Mouse (Mus musculus) myocyte (in vitro differentiated cells): ENCODE measurements around the gene R3hdm4.

Experiments
- CEBPB ChIP-seq: IDR thresholded peaks from 2 replicates; pipeline ENCODE4 v1.6.1; 2011; ENCODE audit warnings: mild to moderate bottlenecking, moderate library complexity; ENCODE audit not compliant: poor library complexity, insufficient read depth, severe bottlenecking
- MAX ChIP-seq: IDR thresholded peaks from one replicate; pipeline ENCODE4 v1.6.1; 2011; ENCODE audit warnings: low read depth, mild to moderate bottlenecking, control low read depth

DNA sequence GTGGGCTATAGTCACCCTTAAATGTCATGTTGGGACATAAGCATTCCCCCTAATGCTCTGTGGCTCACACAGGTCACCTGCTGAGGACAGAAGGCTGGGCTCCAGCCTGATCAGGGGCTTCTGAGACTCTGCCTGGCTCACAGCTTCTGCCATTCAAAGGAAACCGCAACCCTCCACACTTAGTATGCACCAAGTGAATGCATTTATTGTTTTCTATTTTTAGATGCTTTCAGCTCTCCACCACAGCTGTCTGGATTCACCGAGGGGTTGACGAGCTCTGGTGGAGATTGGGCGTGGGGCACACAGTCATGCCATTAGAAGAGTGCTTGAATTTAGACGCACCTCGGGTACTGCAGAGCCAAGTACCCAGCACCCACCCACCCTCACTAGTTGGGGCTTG is 47.7 kb downstream of the R3hdm4 start:
- TF ChIP-seq MAX (no peak), CEBPB (no peak)
